8 mouse cellular contexts compared by ENCODE assay signal in genomic region chr11:45852124-45852994, GRCm38 (mm10). TPM values are rescaled to one million over a fixed set of nuclear protein-coding genes. Genes with fewer than 3 reads are reported as not detected.
DNase-seq lines count a peak whose midpoint lies in the region; ATAC-seq and TF ChIP-seq lines count a peak whose summit lies in the region.

No protein-coding gene starts in this region.

- peak overlapping the region; percentile 94 for H3K4me3 ChIP-seq in forebrain, embryonic 14.5 days (ENCODE audit: low read depth, low read length)
- H3K4me3 ChIP-seq in hindbrain, postnatal 0 days (ENCODE audit: low read length): peak overlapping the region; percentile 95
- peak overlapping the region; percentile 95 for H3K4me3 ChIP-seq in liver, embryonic 15.5 days (replicated peaks)
- H3K4me3 ChIP-seq in neural tube, embryonic 11.5 days (ENCODE audit: low read depth, low read length): peak overlapping the region; percentile 98

- ATAC-seq in forebrain, embryonic 14.5 days: peak; percentile 82
- ATAC-seq in hindbrain, postnatal 0 days: peak; percentile 41
- ATAC-seq in liver, embryonic 15.5 days (ENCODE audit: insufficient read depth): peak; percentile 66
- ATAC-seq in neural tube, embryonic 11.5 days (ENCODE audit: insufficient read depth, low FRiP score, low TSS enrichment): peak; percentile 48

- no peaks in the 10 kb centered on the region for H3K9me3 ChIP-seq in forebrain, embryonic 14.5 days (replicated peaks; ENCODE audit: control insufficient read depth, low read length)
- no peaks in the 10 kb centered on the region for H3K9me3 ChIP-seq in hindbrain, postnatal 0 days (ENCODE audit: low read length)
- H3K9me3 ChIP-seq in liver, embryonic 15.5 days (replicated peaks): no peaks in the 10 kb centered on the region
- no peaks in the 10 kb centered on the region for H3K9me3 ChIP-seq in neural tube, embryonic 11.5 days (ENCODE audit: control insufficient read depth, low read length)

- H3K4me1 ChIP-seq in forebrain, embryonic 14.5 days (ENCODE audit: control insufficient read depth, insufficient read depth, low read length): peaks cover 6% of the 10 kb centered on the region
- H3K4me1 ChIP-seq in hindbrain, postnatal 0 days (ENCODE audit: insufficient read depth, low read length): peaks cover 4% of the 10 kb centered on the region; the same call in 1 of the 2 replicates
- H3K4me1 ChIP-seq in liver, embryonic 15.5 days (replicated peaks): peaks cover 70% of the 10 kb centered on the region
- peaks cover 8% of the 10 kb centered on the region for H3K4me1 ChIP-seq in neural tube, embryonic 11.5 days (ENCODE audit: control insufficient read depth, insufficient read depth, low read length)

- peaks cover 14% of the 10 kb centered on the region; the same call in 1 of the 2 replicates for H3K36me3 ChIP-seq in forebrain, embryonic 14.5 days (ENCODE audit: control insufficient read depth, insufficient read depth, low read length)
- H3K36me3 ChIP-seq in hindbrain, postnatal 0 days (ENCODE audit: insufficient read depth, low read length): no peaks in the 10 kb centered on the region
- H3K36me3 ChIP-seq in liver, embryonic 15.5 days (replicated peaks): peaks cover 17% of the 10 kb centered on the region
- no peaks in the 10 kb centered on the region for H3K36me3 ChIP-seq in neural tube, embryonic 11.5 days (ENCODE audit: control insufficient read depth, insufficient read depth, low read length)

- intact Hi-C loops in heart, postnatal 25 days (cut with DNase I): no loop called here

- no peak for TF ChIP-seq CTCF in hindbrain, postnatal 0 days (IDR thresholded peaks at IDR 0.05; ENCODE audit: low read depth)

- H3K27ac ChIP-seq in forebrain, embryonic 14.5 days (ENCODE audit: low read depth, low read length): peak overlapping the region; percentile 63; the same call in 1 of the 2 replicates
- peak overlapping the region; percentile 79 for H3K27ac ChIP-seq in hindbrain, postnatal 0 days
- H3K27ac ChIP-seq in liver, embryonic 15.5 days (replicated peaks): peak overlapping the region; percentile 87
- H3K27ac ChIP-seq in neural tube, embryonic 11.5 days (ENCODE audit: low read depth, low read length): peak overlapping the region; percentile 27; the same call in 1 of the 2 replicates

- peak overlapping the region; percentile 62 for H3K4me2 ChIP-seq in forebrain, embryonic 14.5 days (ENCODE audit: low read length)
- H3K4me2 ChIP-seq in hindbrain, postnatal 0 days (ENCODE audit: low read depth, low read length): peak overlapping the region; percentile 89
- peak overlapping the region; percentile 77 for H3K4me2 ChIP-seq in liver, embryonic 15.5 days
- H3K4me2 ChIP-seq in neural tube, embryonic 11.5 days (ENCODE audit: low read depth): peak overlapping the region; percentile 64

- peak; percentile 95 for DNase-seq in heart, adult 11 months
- DNase-seq in heart, postnatal 25 days (ENCODE audit: low spot score): no peak
- DNase-seq in adrenal gland, adult 8-10 months: peak; percentile 31
- no peak for DNase-seq in forebrain, embryonic 14.5 days (ENCODE audit: low spot score)
- peak; percentile 46 for DNase-seq in hindbrain, postnatal 0 days (ENCODE audit: low spot score)
- peak; percentile 34 for DNase-seq in neural tube, embryonic 11.5 days (ENCODE audit: low spot score)
- DNase-seq in urinary bladder, postnatal 25 days (ENCODE audit: low spot score): peak; percentile 41

- WGBS in forebrain, embryonic 14.5 days: 3% methylated on average over 37 of the region's 58 CpGs
- WGBS in hindbrain, postnatal 0 days: 4% methylated on average over 37 of the region's 58 CpGs
- WGBS in liver, embryonic 15.5 days (ENCODE audit: insufficient replicate concordance): under 1% methylated on average over 41 of the region's 58 CpGs
- WGBS in neural tube, embryonic 11.5 days: 2% methylated on average over 47 of the region's 58 CpGs

- no peaks in the 10 kb centered on the region for H3K27me3 ChIP-seq in forebrain, embryonic 14.5 days (replicated peaks; ENCODE audit: control insufficient read depth, insufficient read depth, low read length)
- H3K27me3 ChIP-seq in hindbrain, postnatal 0 days (ENCODE audit: insufficient read depth, low read length): no peaks in the 10 kb centered on the region
- no peaks in the 10 kb centered on the region for H3K27me3 ChIP-seq in liver, embryonic 15.5 days
- no peaks in the 10 kb centered on the region for H3K27me3 ChIP-seq in neural tube, embryonic 11.5 days (ENCODE audit: control insufficient read depth, insufficient read depth, low read length)

- H3K9ac ChIP-seq in forebrain, embryonic 14.5 days (ENCODE audit: low read length): peak overlapping the region; percentile 96
- H3K9ac ChIP-seq in hindbrain, postnatal 0 days (replicated peaks; ENCODE audit: low read length): peak overlapping the region; percentile 90
- peak overlapping the region; percentile 96 for H3K9ac ChIP-seq in liver, embryonic 15.5 days
- peak overlapping the region; percentile 92 for H3K9ac ChIP-seq in neural tube, embryonic 11.5 days (ENCODE audit: low read length)

RNA-seq across cellular contexts. Expression of gene Clint1, which starts 0.5 kb away (rescaled TPM):
- 10 to 100 TPM; 36.0 to 36.4 TPM for total RNA-seq in heart, postnatal 25 days (2021)
- 10 to 100 TPM; 63.4 to 94.6 (median 74.8) TPM for total RNA-seq in adrenal gland, adult 8-10 months (2022)
- 38.4 and 43.2 TPM in 2 replicates for polyA plus RNA-seq in forebrain, embryonic 14.5 days (2014; fragmentation: Nextera tagmentation; extraction: Ambion mirVana)
- total RNA-seq in hindbrain, postnatal 0 days (2014; rRNA removed): 26.5 and 30.4 TPM in 2 replicates
- 31.0 and 31.8 TPM in 2 replicates for polyA plus RNA-seq in hindbrain, postnatal 0 days (2015; fragmentation: Nextera tagmentation; extraction: Ambion mirVana)
- 53.8 and 62.1 TPM in 2 replicates for polyA plus RNA-seq in liver, embryonic 15.5 days (2015; fragmentation: Nextera tagmentation; extraction: Ambion mirVana)
- 67.7 and 68.8 TPM in 2 replicates for polyA plus RNA-seq in neural tube, embryonic 11.5 days (2014; fragmentation: Nextera tagmentation; extraction: Ambion mirVana)

Comparison
In these comparisons a context has a peak if more than half of its experiments do, and no peak if none do; other contexts are left out.
1. DNase-seq: peak in heart, adult 11 months (single experiment), adrenal gland, adult 8-10 months (single experiment), hindbrain, postnatal 0 days (single experiment), neural tube, embryonic 11.5 days (single experiment) and urinary bladder, postnatal 25 days (single experiment); none in heart, postnatal 25 days (single experiment) and forebrain, embryonic 14.5 days (single experiment).
2. H3K27ac ChIP-seq: peak in every context shown above with its lines; median percentile 87 in liver, embryonic 15.5 days; 79 in hindbrain, postnatal 0 days; 63 in forebrain, embryonic 14.5 days; 27 in neural tube, embryonic 11.5 days.
3. Peak in every context shown above with its lines, with median percentiles within 50 percentile points of each other: ATAC-seq, H3K4me2 ChIP-seq, H3K4me3 ChIP-seq and H3K9ac ChIP-seq.